Mouse (Mus musculus): ENCODE data around the gene Gipc3. TPM values are rescaled to one million over a fixed set of nuclear protein-coding genes. Genes with fewer than 3 reads are reported as not detected.

The Gipc3 gene
- total and polyA plus RNA-seq, 3 experiments: 0.08 to 0.09 TPM; not detected in 1

DNA sequence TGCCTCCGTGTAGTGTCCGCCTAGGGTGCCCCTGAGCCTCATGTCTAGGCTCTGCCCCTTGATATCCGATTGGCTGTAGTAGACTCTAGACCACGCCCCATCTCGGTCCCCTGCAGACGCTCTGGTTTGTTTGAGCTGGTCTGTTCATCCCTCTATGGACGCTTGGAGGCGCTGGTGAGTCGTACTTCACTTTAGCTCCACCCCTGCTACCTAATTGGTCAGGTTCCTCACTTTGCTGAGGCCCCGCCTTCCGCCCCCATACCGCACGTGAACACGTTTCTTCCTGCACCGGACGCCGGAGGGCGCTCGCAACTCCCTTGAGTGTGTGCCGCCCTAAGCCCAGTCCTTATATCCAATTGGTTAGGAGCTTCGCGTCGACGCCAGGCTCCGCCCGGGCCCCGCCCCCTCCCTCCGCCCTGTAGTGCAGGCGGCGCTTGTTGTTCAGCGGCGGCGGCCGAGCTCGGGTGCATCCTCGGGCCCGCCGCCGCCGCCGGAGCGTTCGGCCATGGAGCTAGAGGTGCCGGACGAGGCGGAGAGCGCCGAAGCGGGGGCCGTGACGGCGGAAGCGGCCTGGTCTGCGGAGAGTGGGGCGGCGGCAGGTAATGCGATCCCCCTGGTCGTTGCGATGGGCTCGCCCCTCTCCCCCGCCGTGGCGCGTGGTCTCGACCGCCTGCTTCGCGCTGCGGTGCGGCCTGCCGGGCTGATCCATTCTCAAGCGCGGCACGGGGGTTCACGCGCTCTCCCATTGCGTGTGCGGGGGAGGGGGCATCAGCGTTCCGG, 50.3 kb downstream of the Gipc3 start, which contains the start of gene Pip5k1c (continued):
- TF ChIP-seq NELFE (IDR thresholded peaks at IDR 0.05; ENCODE audit: low read depth, low read length) (peak; percentile 56; the same call in 1 of the 2 replicates), MYC (IDR thresholded peaks at IDR 0.05; ENCODE audit: low read depth, low read length) (peak; percentile 90; the same call in 1 of the 2 replicates), ETS1 (conservative IDR thresholded peaks at IDR 0.05; ENCODE audit: low read depth, low read length) (no peak), POLR2AphosphoS2 (IDR thresholded peaks at IDR 0.05; ENCODE audit: low read depth, low read length) (no peak), ELF1 (IDR thresholded peaks at IDR 0.05; ENCODE audit: low read depth, low read length) (peak; percentile 79), SMC3 (IDR thresholded peaks at IDR 0.05; ENCODE audit: low read depth, low read length) (peak; percentile 85), GABPA (IDR thresholded peaks at IDR 0.05; ENCODE audit: insufficient replicate concordance, low read depth, low read length) (no peak), MAX (IDR thresholded peaks at IDR 0.05; ENCODE audit: low read length) (peak; percentile 70), POLR2A (IDR thresholded peaks at IDR 0.05; ENCODE audit: low read depth, low read length) (peak; percentile 77), ZNF384 (IDR thresholded peaks at IDR 0.05; ENCODE audit: low read depth, low read length) (no peak), RAD21 (IDR thresholded peaks at IDR 0.05; ENCODE audit: low read depth, low read length) (peak; percentile 90)

DNA sequence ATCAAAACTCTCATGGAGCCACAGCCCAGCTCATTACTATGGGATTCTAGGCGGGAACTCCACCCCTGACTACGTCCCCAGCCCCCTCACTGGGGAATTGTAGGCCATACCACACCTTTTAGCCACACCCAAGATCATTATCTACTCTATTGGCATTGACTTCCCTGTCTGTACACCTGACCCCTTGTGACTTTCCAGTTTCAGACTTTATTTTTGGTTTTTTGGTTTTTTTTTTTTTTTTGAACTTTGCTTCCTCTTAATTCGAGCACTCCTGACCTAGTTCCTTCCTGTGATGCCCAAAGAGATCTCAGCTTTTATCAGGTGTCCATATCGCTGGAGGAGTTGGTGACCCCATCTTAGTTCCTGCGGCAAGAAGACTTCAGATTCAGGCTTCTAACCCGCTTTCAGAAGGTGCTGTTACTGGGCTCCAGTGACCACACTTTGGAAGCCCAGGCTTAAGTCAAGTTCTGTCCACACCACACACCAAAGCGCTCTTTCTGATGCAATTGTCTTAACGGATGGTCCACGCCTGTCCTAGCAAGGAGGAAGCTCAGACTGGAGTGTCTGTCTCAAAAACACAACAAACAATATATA, 51.5 kb downstream of the Gipc3 start, which contains the start of gene Tjp3:
Gene Tjp3, minus strand, starts transcription at position 71 of the 594 bp plus-strand sequence.
- TF ChIP-seq POLR2A (IDR thresholded peaks at IDR 0.05; ENCODE audit: low read depth, low read length) (no peak), IRF4 (IDR thresholded peaks at IDR 0.05; ENCODE audit: low read depth, low read length) (no peak), ZNF384 (IDR thresholded peaks at IDR 0.05; ENCODE audit: low read depth, low read length) (0 out of 2 replicates have a peak, but pooled peaks have one; percentile 27), NRF1 (IDR thresholded peaks at IDR 0.05; ENCODE audit: low read depth, low read length) (no peak), SIN3A (IDR thresholded peaks at IDR 0.05; ENCODE audit: low read length) (no peak)
- dilution Hi-C loops (cut with MboI; ENCODE audit: extremely low pct_ligation_motif_present, extremely low pct_unique_long_range_greater_than_20kb, low sequenced_read_pairs) (no loop called here), in situ Hi-C loops (cut with MboI; ENCODE audit: low pct_ligation_motif_present, low pct_unique_long_range_greater_than_20kb, low sequenced_read_pairs) (loop anchor here (5.0 kb wide), 1 partner anchor 51 kb away; the partner anchor contains the start of gene Gipc3)
- Histone ChIP-seq H3K9me3 (replicated peaks; ENCODE audit: low read length) (no peaks in the 10 kb centered on the region), H3K9ac (ENCODE audit: insufficient read depth, low read depth) (no peak within 1 kb of the TSS), H3K4me3 (replicated peaks in 1 of 3; ENCODE audit: low read depth in 2 of 3, low read length in 2 of 3, poor library complexity in 1 of 3) (no peak within 1 kb of the TSS), H3K27ac (ENCODE audit: insufficient read depth, low read depth) (no peak within 1 kb of the TSS), H3K79me2 (replicated peaks; ENCODE audit: control insufficient read depth, extremely low read depth, insufficient read depth, poor library complexity, severe bottlenecking) (peaks cover 33% of the 10 kb centered on the region), H3K27me3 (replicated peaks) (no peaks in the 10 kb centered on the region), H3K4me2 (ENCODE audit: insufficient read depth, low read depth, poor library complexity, severe bottlenecking) (no peak within 1 kb of the TSS), H3K36me3 (replicated peaks in 1 of 2; ENCODE audit: control insufficient read depth in 1 of 2, insufficient read depth in 1 of 2, low read length in 1 of 2) (peaks cover 0 to 21% of the 10 kb centered on the region in 2 experiments), H3K4me1 (ENCODE audit: control insufficient read depth in 1 of 2, insufficient read depth in 2 of 2) (peaks cover 18 to 63% of the 10 kb centered on the region in 2 experiments)
- DNase-seq (ENCODE audit: extremely low read depth): no peak
